Mouse (Mus musculus) frontal cortex, adult 2 months (tissue): ENCODE data around the gene Ubxn2a. TPM values are rescaled to one million over a fixed set of nuclear protein-coding genes. Genes with fewer than 3 reads are reported as not detected.
"Not testable (repeated sequence)": the region's sequence is repeated elsewhere in the genome, so short reads cannot be mapped to it uniquely, and the experiment has no call there.

ENCODE experiments used
- DNase-seq, 2 experiments: peaks; one replicate each; pipeline ENCODE4 v3.0.0; 2022; ENCODE audit warnings: low spot score in 1 of 2; ENCODE audit errors: extremely low spot score in 1 of 2
- polyA plus RNA-seq: library from polyadenylated mRNA; depleted of rRNA; stranded (reverse); fragments of >200 nt; gene quantifications from 2 replicates; pipeline ENCODE4 v1.2.3, GENCODE M21; 2012; rRNA removed

The Ubxn2a gene
- polyA plus RNA-seq: 21.6 and 26.3 TPM in 2 replicates

- DNase-seq: peak; percentile 80 to 96
Observed at GRCm38 (mm10) chr12:4906951-4907906, at the start of gene Ubxn2a. TSS of gene Ubxn2a (minus strand) at chr12:4907705.

- peak in 1 of 2 experiments; percentile 23 for DNase-seq
Observed at GRCm38 (mm10) chr12:4953156-4953555, 45.7 kb upstream of the Ubxn2a start.

GRCm38 (mm10) chr12:4952272-4952671 is 44.8 kb upstream of the Ubxn2a start:
- DNase-seq: no peak

GRCm38 (mm10) chr12:4930820-4931548 is 23.5 kb upstream of the Ubxn2a start:
- DNase-seq: no peak

- no peak for DNase-seq
Observed at GRCm38 (mm10) chr12:4928197-4928596, 20.7 kb upstream of the Ubxn2a start.

GRCm38 (mm10) chr12:4917805-4918591 is 10.5 kb upstream of the Ubxn2a start:
- peak; percentile 41 to 64 for DNase-seq

GRCm38 (mm10) chr12:4916994-4917804 is 9.7 kb upstream of the Ubxn2a start, which contains the start of gene Atad2b:
TSS of gene Atad2b (plus strand) at chr12:4917353.
- DNase-seq: peak; percentile 88 to 97

- DNase-seq: no peak
Observed at GRCm38 (mm10) chr12:4914944-4915343, 7.4 kb upstream of the Ubxn2a start.

GRCm38 (mm10) chr12:4914441-4914840 is 6.9 kb upstream of the Ubxn2a start:
- DNase-seq: no peak

GRCm38 (mm10) chr12:4911716-4912115 is 4.2 kb upstream of the Ubxn2a start:
- no peak for DNase-seq

GRCm38 (mm10) chr12:4910496-4910895 is 3.0 kb upstream of the Ubxn2a start:
- not testable (repeated sequence) for DNase-seq

GRCm38 (mm10) chr12:4908391-4908790 is 886 bp upstream of the Ubxn2a start:
- DNase-seq: no peak

GRCm38 (mm10) chr12:4906476-4906875 is 1.0 kb downstream of the Ubxn2a start:
- DNase-seq: no peak

- DNase-seq: no peak
Observed at GRCm38 (mm10) chr12:4905946-4906345, 1.6 kb downstream of the Ubxn2a start.

- no peak for DNase-seq
Observed at GRCm38 (mm10) chr12:4898024-4898423, 9.5 kb downstream of the Ubxn2a start.

- DNase-seq: no peak
Observed at GRCm38 (mm10) chr12:4889891-4890290, 17.6 kb downstream of the Ubxn2a start.

- no peak for DNase-seq
Observed at GRCm38 (mm10) chr12:4889251-4889650, 18.3 kb downstream of the Ubxn2a start.

GRCm38 (mm10) chr12:4888739-4889138 is 18.8 kb downstream of the Ubxn2a start:
- no peak for DNase-seq

- not testable (repeated sequence) for DNase-seq
Observed at GRCm38 (mm10) chr12:4886581-4886980, 20.9 kb downstream of the Ubxn2a start.

GRCm38 (mm10) chr12:4885062-4885461 is 22.4 kb downstream of the Ubxn2a start:
- DNase-seq: no peak
